Mouse (Mus musculus) gastrocnemius, postnatal 25 days (tissue): Measurements from ENCODE around the gene Adamts4. TPM values are rescaled to one million over a fixed set of nuclear protein-coding genes. Genes with fewer than 3 reads are reported as not detected.

Experiments
- total RNA-seq, 2 experiments: library from RNA; stranded (reverse); gene quantifications; 1 replicate in 1 of 2; 2 replicates in 1 of 2; pipeline ENCODE4 v1.2.3; 2021

Gene Adamts4
- total RNA-seq, 2 experiments from 2014 or later: 0.43 to 1.4 TPM

Other genes with a start within 250 kb of the Adamts4 start
- not detected for gene Fcgr4, start 231.5 kb upstream of the Adamts4 start, total RNA-seq
- 1 to 10 TPM; 3.7 to 4.6 TPM for gene Fcgr3, start 185.5 kb upstream of the Adamts4 start, total RNA-seq
- gene Cfap126, start 136.5 kb upstream of the Adamts4 start, total RNA-seq: 1 to 10 TPM in 1 of 2 experiments, under 1 TPM in 1; 0.69 to 1.2 TPM
- gene Sdhc, start 99.8 kb upstream of the Adamts4 start, total RNA-seq: 100 to 1,000 TPM; 692 to 785 TPM
- gene Mpz, start 99.7 kb upstream of the Adamts4 start, total RNA-seq: 100 to 1,000 TPM in 1 of 2 experiments, 10 to 100 TPM in 1; 99.1 to 120 TPM
- gene Pcp4l1, start 54.2 kb upstream of the Adamts4 start, total RNA-seq: 10 to 100 TPM; 15.0 to 48.8 TPM
- not detected for gene Nr1i3, start 36.5 kb upstream of the Adamts4 start, total RNA-seq
- 10 to 100 TPM; 52.0 to 52.5 TPM for gene Tomm40l, start 27.9 kb upstream of the Adamts4 start, total RNA-seq
- not detected for gene Apoa2, start 25.4 kb upstream of the Adamts4 start, total RNA-seq
- 1 to 10 TPM; 3.2 to 3.9 TPM for gene Fcer1g, start 16.1 kb upstream of the Adamts4 start, total RNA-seq
- 1,000 to 10,000 TPM in 1 of 2 experiments, 100 to 1,000 TPM in 1; 872 to 1,009 TPM for gene Ndufs2, start 967 bp downstream of the Adamts4 start, total RNA-seq
- gene B4galt3, start 19.9 kb downstream of the Adamts4 start, total RNA-seq: 1 to 10 TPM; 8.6 to 9.8 TPM
- gene Ppox, start 30.8 kb downstream of the Adamts4 start, total RNA-seq: 10 to 100 TPM in 1 of 2 experiments, 1 to 10 TPM in 1; 9.4 to 11.6 TPM
- gene Usp21, start 37.6 kb downstream of the Adamts4 start, total RNA-seq: 10 to 100 TPM; 14.2 to 15.7 TPM
- 10 to 100 TPM; 70.9 to 80.8 TPM for gene Ufc1, start 44.6 kb downstream of the Adamts4 start, total RNA-seq
- gene Dedd, start 78.7 kb downstream of the Adamts4 start, total RNA-seq: 10 to 100 TPM; 26.4 to 29.6 TPM
- 10 to 100 TPM; 21.8 to 21.9 TPM for gene Nit1, start 95.2 kb downstream of the Adamts4 start, total RNA-seq
- 10 to 100 TPM; 85.5 to 89.0 TPM for gene Pfdn2, start 95.2 kb downstream of the Adamts4 start, total RNA-seq
- gene Klhdc9, start 110.4 kb downstream of the Adamts4 start, total RNA-seq: not detected
- not detected for gene Nectin4, start 119.7 kb downstream of the Adamts4 start, total RNA-seq
- under 1 TPM; 0.49 to 0.86 TPM for gene Arhgap30, start 138.5 kb downstream of the Adamts4 start, total RNA-seq
- gene Usf1, start 160.9 kb downstream of the Adamts4 start, total RNA-seq: 10 to 100 TPM; 24.6 to 25.2 TPM
- gene Tstd1, start 168.5 kb downstream of the Adamts4 start, total RNA-seq: 1 to 10 TPM in 1 of 2 experiments, under 1 TPM in 1; 0.95 to 1.3 TPM
- 1 to 10 TPM; 6.2 to 6.9 TPM for gene F11r, start 187.1 kb downstream of the Adamts4 start, total RNA-seq